Mouse (Mus musculus): ENCODE measurements around the gene Nlrp5. TPM values are rescaled to one million over a fixed set of nuclear protein-coding genes. Genes with fewer than 3 reads are reported as not detected.
"Not testable (repeated sequence)": the region's sequence is repeated elsewhere in the genome, so short reads cannot be mapped to it uniquely, and the experiment has no call there.

The Nlrp5 gene
- total RNA-seq (2021), result under 1 TPM in 1 of 2 experiments, not detected in 1; 0.10 TPM
- long read RNA-seq, experiment 1, result 0 reads
- long read RNA-seq, experiment 2, result 0 reads

DNA sequence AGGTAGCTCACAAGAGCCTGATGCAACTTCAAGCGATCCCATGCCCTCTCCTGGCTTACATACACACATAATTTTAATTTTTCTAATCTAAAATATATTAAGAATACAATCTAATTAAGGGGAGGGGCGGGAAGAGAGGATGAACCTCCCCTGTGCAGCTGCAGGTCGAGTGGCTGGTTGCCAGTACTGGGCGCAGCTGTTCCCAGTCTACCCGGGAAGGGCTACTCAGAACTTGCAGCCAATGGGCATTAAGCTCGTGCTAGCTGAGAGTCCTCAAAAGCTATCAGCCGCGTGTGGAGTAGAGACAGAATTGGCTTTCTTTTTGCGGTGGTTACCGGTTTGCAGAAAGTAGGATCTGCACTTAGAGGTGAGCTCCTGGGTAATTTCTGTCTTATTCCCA, at the start of gene Nlrp5:
Gene Nlrp5 (plus strand): TSS at position 301 of the 400 bp plus-strand sequence.
- DNase-seq, result no peak

DNA sequence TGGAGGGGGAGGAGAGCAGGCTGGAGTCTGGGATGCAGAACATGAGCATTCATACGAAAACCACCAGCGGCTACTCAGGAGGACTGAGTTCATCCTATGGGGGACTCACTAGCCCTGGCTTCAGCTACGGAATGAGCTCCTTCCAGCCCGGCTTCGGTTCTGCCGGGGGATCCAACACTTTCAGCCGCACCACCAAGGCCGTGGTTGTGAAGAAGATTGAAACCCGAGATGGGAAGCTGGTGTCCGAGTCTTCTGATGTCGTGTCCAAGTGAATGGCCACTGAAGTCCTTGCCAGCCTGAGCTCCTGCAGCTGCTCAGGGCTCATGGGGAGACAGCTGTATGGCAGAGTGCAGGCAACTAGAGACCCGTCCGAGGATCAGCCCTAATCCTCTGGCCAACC, 27.4 kb upstream of the Nlrp5 start:
- DNase-seq, result peak; percentile 6

DNA sequence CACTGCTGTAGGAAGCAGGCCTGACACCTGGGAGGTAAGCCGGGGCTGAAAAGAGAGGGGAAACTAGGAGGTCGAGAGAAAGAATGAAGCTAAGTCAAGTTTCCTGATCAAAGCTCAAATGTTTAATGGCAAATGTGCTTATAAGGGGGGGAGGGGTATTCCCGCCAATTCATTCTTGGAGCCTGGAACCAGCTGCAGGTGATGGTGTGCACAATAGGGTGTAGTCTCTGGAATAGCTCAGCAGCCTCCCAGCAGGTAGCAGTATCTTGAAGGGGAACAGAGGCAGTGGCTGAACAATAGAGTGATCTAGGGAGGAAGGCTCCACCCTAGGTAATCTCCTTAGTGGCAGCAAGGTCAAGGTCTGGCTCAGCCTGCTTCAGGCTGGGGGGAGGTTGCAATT, 84.5 kb downstream of the Nlrp5 start:
- not testable (repeated sequence) for DNase-seq

DNA sequence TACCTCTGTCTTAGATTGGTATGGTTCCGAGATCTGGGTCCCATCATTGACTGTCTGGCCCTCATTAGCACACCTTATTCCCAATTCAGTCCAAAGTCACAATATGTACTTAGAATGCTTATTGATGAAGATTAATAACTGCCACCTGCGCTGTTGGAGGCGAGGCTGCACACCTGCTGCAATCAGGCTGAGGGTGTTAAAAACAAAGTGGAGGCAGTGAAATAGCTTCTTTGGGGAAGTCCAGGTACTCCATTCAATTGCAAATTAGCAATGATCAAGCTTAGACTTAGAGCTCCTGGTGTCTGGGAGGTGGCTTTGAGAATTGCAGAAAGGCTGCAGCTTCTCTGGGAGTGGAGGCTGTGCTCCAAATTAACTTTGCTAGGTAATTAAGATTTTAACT, 85.1 kb downstream of the Nlrp5 start:
- not testable (repeated sequence) for DNase-seq

DNA sequence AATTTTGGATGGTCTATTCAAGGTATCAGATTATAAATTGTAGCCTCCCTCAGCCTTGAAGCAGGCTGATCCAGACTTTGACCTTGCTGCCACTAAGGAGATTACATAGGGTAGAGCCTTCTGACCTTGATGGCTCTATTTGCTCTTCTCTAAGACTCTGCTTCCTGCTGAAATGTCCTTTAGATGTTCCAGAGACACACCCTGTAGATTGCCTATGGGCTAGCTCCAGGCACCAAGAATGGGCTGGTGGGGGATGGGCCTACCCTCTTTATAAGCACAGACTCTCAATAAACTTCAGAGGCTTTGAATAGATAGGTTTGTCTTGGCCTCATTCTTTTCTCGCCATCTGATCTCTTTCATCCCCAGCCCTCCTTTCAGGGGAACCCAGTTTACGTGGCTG, 87.2 kb downstream of the Nlrp5 start:
- not testable (repeated sequence) for DNase-seq

Small RNA genes within 50 kb of the gene (microRNA-seq; reads per million reads assigned to microRNA genes)
- 0 reads per million in 2 experiments for gene Gm25196 (ENCODE audit: borderline replicate concordance in 2 of 2)

Other genes with a start within 250 kb of the Nlrp5 start
- gene Gm10662, start 241.4 kb upstream of the Nlrp5 start, total RNA-seq (2021), result not detected
- gene Vmn1r165, start 168.6 kb upstream of the Nlrp5 start, total RNA-seq (2021), result not detected
- not detected for gene Vmn1r166, start 134.2 kb upstream of the Nlrp5 start, total RNA-seq (2021)
- gene Gm6902, start 107.0 kb upstream of the Nlrp5 start, total RNA-seq (2021), result not detected
- not detected for gene Nlrp4e, start 84.7 kb upstream of the Nlrp5 start, total RNA-seq (2021)
- gene Vmn1r167, start 121.3 kb downstream of the Nlrp5 start, total RNA-seq (2021), result not detected
- gene Vmn1r168, start 153.8 kb downstream of the Nlrp5 start, total RNA-seq (2021), result not detected
- gene Vmn1r169, start 189.6 kb downstream of the Nlrp5 start, total RNA-seq (2021), result not detected
- gene Vmn1r170, start 220.3 kb downstream of the Nlrp5 start, total RNA-seq (2021), result not detected
- gene Vmn1r171, start 244.8 kb downstream of the Nlrp5 start, total RNA-seq (2021), result not detected